Mouse (Mus musculus) heart, embryonic 15.5 days (tissue): Measurements from ENCODE around the gene Dcun1d4. TPM values are rescaled to one million over a fixed set of nuclear protein-coding genes. Genes with fewer than 3 reads are reported as not detected.
A peak's percentile ranks its signal among the peaks of the same experiment; 100 is the strongest.

ENCODE experiments used
- ATAC-seq: fragments of 200-750 bp; cut with Nextera tagmentation; replicated peaks from 2 replicates; pipeline ENCODE4 v1.8.0; 2017; ENCODE audit warnings: low read depth, moderate TSS enrichment; ENCODE audit not compliant: insufficient number of reproducible peaks, insufficient read depth, low FRiP score
- H3K27ac ChIP-seq: fragments of 300-500 bp; sonication (generic); 2 replicates; pipeline ENCODE4 v1.5.1; 2015; ENCODE audit warnings: mild to moderate bottlenecking, inconsistent platforms
- H3K27me3 ChIP-seq: fragments of 300-500 bp; sonication (generic); 2 replicates; pipeline ENCODE4 v1.6.1; 2015; ENCODE audit warnings: inconsistent platforms
- H3K36me3 ChIP-seq: fragments of 300-500 bp; sonication (generic); 2 replicates; pipeline ENCODE4 v1.6.1; 2015; ENCODE audit warnings: mild to moderate bottlenecking, inconsistent platforms
- H3K4me1 ChIP-seq: fragments of 300-500 bp; sonication (generic); replicated peaks from 2 replicates; pipeline ENCODE4 v1.6.1; 2015; ENCODE audit warnings: inconsistent platforms
- H3K4me2 ChIP-seq: fragments of 300-500 bp; sonication (generic); 2 replicates; pipeline ENCODE4 v1.6.1; 2015; ENCODE audit warnings: inconsistent platforms, mild to moderate bottlenecking, moderate library complexity
- H3K4me3 ChIP-seq: fragments of 300-500 bp; sonication (generic); 2 replicates; pipeline ENCODE4 v1.5.1; 2015; ENCODE audit warnings: mild to moderate bottlenecking, inconsistent platforms
- H3K9ac ChIP-seq: fragments of 300-500 bp; sonication (generic); 2 replicates; pipeline ENCODE4 v1.6.1; 2015; ENCODE audit warnings: mild to moderate bottlenecking, inconsistent platforms
- H3K9me3 ChIP-seq: fragments of 300-500 bp; sonication (generic); replicated peaks from 2 replicates; pipeline ENCODE4 v1.6.1; 2016; ENCODE audit warnings: inconsistent platforms
- WGBS: fragments of 180-500 bp; shearing (Covaris S2); methylation state at CpG from one replicate; pipeline ENCODE4 v1.1.7; 2015; ENCODE audit warnings: mixed read lengths; 5-methylcytosine and 5-hydroxymethylcytosine counted together
- polyA plus RNA-seq: library from polyadenylated mRNA; unstranded; fragments of >200 nt; fragmentation: Nextera tagmentation; extraction: Ambion mirVana; gene quantifications from 2 replicates; pipeline ENCODE4 v1.2.1, GENCODE M21; 2015

Gene Dcun1d4
- polyA plus RNA-seq, 1 experiment from 2014 or later = 15.1 TPM

- WGBS = 74% methylated on average over 9 of the region's 9 CpGs
These were observed 21.6 kb downstream of the Dcun1d4 start for GRCm38 (mm10) chr5:73502422-73502821.

GRCm38 (mm10) chr5:73503015-73503757, 22.4 kb downstream of the Dcun1d4 start:
- Histone ChIP-seq H3K4me1 (peaks cover 37% of the 10 kb centered on the region), H3K9ac (no peak overlapping the region), H3K4me3 (no peak overlapping the region), H3K36me3 (no peaks in the 10 kb centered on the region), H3K27ac (peak overlapping the region; percentile 47), H3K9me3 (no peaks in the 10 kb centered on the region), H3K27me3 (no peaks in the 10 kb centered on the region), H3K4me2 (no peak overlapping the region)
- ATAC-seq = 0 out of 2 replicates have a peak, but pooled peaks have one; percentile 60
- 48% methylated on average over 12 of the region's 12 CpGs for WGBS

More at GRCm38 (mm10) chr5:73502422-73502821, 21.6 kb downstream of the Dcun1d4 start:
- Histone ChIP-seq H3K9ac (no peak overlapping the region), H3K27ac (no peak overlapping the region), H3K4me2 (no peak overlapping the region), H3K36me3 (no peaks in the 10 kb centered on the region), H3K4me1 (peaks cover 37% of the 10 kb centered on the region), H3K4me3 (no peak overlapping the region), H3K27me3 (no peaks in the 10 kb centered on the region), H3K9me3 (no peaks in the 10 kb centered on the region)
- no peak for ATAC-seq

- Histone ChIP-seq H3K9me3 (no peaks in the 10 kb centered on the region), H3K27me3 (no peaks in the 10 kb centered on the region), H3K27ac (peak overlapping the region; percentile 29; the same call in 1 of the 2 replicates), H3K4me2 (no peak overlapping the region), H3K4me1 (peaks cover 32% of the 10 kb centered on the region), H3K9ac (no peak overlapping the region), H3K4me3 (no peak overlapping the region), H3K36me3 (no peaks in the 10 kb centered on the region)
- ATAC-seq = no peak
- WGBS = 89% methylated on average over 14 of the region's 14 CpGs
These were observed 30.3 kb downstream of the Dcun1d4 start for GRCm38 (mm10) chr5:73511074-73511473.

- Histone ChIP-seq H3K4me2 (no peak overlapping the region), H3K9ac (no peak overlapping the region), H3K4me1 (peaks cover 28% of the 10 kb centered on the region), H3K9me3 (no peaks in the 10 kb centered on the region), H3K36me3 (no peaks in the 10 kb centered on the region), H3K4me3 (no peak overlapping the region), H3K27ac (no peak overlapping the region), H3K27me3 (no peaks in the 10 kb centered on the region)
- 88% methylated on average over 1 of the region's 1 CpGs for WGBS
- no peak for ATAC-seq
These were observed 31.4 kb downstream of the Dcun1d4 start for GRCm38 (mm10) chr5:73512241-73512640.

- no peaks in the 10 kb centered on the region for H3K36me3 ChIP-seq
These were observed 31.9 kb downstream of the Dcun1d4 start for GRCm38 (mm10) chr5:73512661-73513060.

GRCm38 (mm10) chr5:73514202-73514601, 33.4 kb downstream of the Dcun1d4 start:
- Histone ChIP-seq H3K9ac (no peak overlapping the region), H3K4me2 (no peak overlapping the region), H3K27me3 (no peaks in the 10 kb centered on the region)

More at GRCm38 (mm10) chr5:73512661-73513060, 31.9 kb downstream of the Dcun1d4 start:
- no peak for ATAC-seq
- H3K4me1 ChIP-seq = peaks cover 28% of the 10 kb centered on the region
- H3K4me2 ChIP-seq = no peak overlapping the region
- H3K27me3 ChIP-seq = no peaks in the 10 kb centered on the region
- no peak overlapping the region for H3K9ac ChIP-seq
- no peaks in the 10 kb centered on the region for H3K9me3 ChIP-seq
- no peak overlapping the region for H3K4me3 ChIP-seq
- 88% methylated on average over 9 of the region's 9 CpGs for WGBS
- H3K27ac ChIP-seq = no peak overlapping the region

GRCm38 (mm10) chr5:73517299-73517698, 36.5 kb downstream of the Dcun1d4 start:
- Histone ChIP-seq H3K4me2 (no peak overlapping the region), H3K9ac (no peak overlapping the region), H3K36me3 (no peaks in the 10 kb centered on the region), H3K27me3 (no peaks in the 10 kb centered on the region), H3K9me3 (no peaks in the 10 kb centered on the region), H3K4me1 (no peaks in the 10 kb centered on the region; the same call in 1 of the 2 replicates), H3K27ac (no peak overlapping the region), H3K4me3 (no peak overlapping the region)
- 93% methylated on average over 5 of the region's 5 CpGs for WGBS
- no peak for ATAC-seq

More at GRCm38 (mm10) chr5:73514202-73514601, 33.4 kb downstream of the Dcun1d4 start:
- Histone ChIP-seq H3K9me3 (no peaks in the 10 kb centered on the region), H3K36me3 (no peaks in the 10 kb centered on the region), H3K4me1 (peaks cover 25% of the 10 kb centered on the region), H3K4me3 (no peak overlapping the region), H3K27ac (no peak overlapping the region)
- ATAC-seq = no peak
- WGBS = 92% methylated on average over 2 of the region's 2 CpGs

- no peak overlapping the region for H3K4me2 ChIP-seq
- no peak for ATAC-seq
- no peak overlapping the region for H3K9ac ChIP-seq
- no peak overlapping the region for H3K27ac ChIP-seq
- no peak overlapping the region for H3K4me3 ChIP-seq
- no peaks in the 10 kb centered on the region for H3K36me3 ChIP-seq
- 93% methylated on average over 8 of the region's 8 CpGs for WGBS
- H3K9me3 ChIP-seq = no peaks in the 10 kb centered on the region
- H3K4me1 ChIP-seq = no peaks in the 10 kb centered on the region
- no peaks in the 10 kb centered on the region for H3K27me3 ChIP-seq
These were observed 37.8 kb downstream of the Dcun1d4 start for GRCm38 (mm10) chr5:73518424-73519211.

- no peaks in the 10 kb centered on the region for H3K4me1 ChIP-seq
- 66% methylated on average over 4 of the region's 4 CpGs for WGBS
- H3K4me2 ChIP-seq = no peak overlapping the region
- no peak for ATAC-seq
- H3K27me3 ChIP-seq = no peaks in the 10 kb centered on the region
- no peak overlapping the region for H3K4me3 ChIP-seq
- H3K9me3 ChIP-seq = no peaks in the 10 kb centered on the region
- H3K9ac ChIP-seq = no peak overlapping the region
- no peaks in the 10 kb centered on the region for H3K36me3 ChIP-seq
- H3K27ac ChIP-seq = no peak overlapping the region
These were observed 40.0 kb downstream of the Dcun1d4 start for GRCm38 (mm10) chr5:73520787-73521186.

- Histone ChIP-seq H3K4me3 (no peak overlapping the region), H3K27ac (no peak overlapping the region), H3K27me3 (no peaks in the 10 kb centered on the region), H3K9ac (no peak overlapping the region), H3K4me2 (no peak overlapping the region), H3K36me3 (peaks cover 9% of the 10 kb centered on the region; the same call in 1 of the 2 replicates), H3K9me3 (no peaks in the 10 kb centered on the region), H3K4me1 (no peaks in the 10 kb centered on the region)
- no peak for ATAC-seq
- 46% methylated on average over 10 of the region's 10 CpGs for WGBS
These were observed 42.4 kb downstream of the Dcun1d4 start for GRCm38 (mm10) chr5:73523227-73523626.

DNA sequence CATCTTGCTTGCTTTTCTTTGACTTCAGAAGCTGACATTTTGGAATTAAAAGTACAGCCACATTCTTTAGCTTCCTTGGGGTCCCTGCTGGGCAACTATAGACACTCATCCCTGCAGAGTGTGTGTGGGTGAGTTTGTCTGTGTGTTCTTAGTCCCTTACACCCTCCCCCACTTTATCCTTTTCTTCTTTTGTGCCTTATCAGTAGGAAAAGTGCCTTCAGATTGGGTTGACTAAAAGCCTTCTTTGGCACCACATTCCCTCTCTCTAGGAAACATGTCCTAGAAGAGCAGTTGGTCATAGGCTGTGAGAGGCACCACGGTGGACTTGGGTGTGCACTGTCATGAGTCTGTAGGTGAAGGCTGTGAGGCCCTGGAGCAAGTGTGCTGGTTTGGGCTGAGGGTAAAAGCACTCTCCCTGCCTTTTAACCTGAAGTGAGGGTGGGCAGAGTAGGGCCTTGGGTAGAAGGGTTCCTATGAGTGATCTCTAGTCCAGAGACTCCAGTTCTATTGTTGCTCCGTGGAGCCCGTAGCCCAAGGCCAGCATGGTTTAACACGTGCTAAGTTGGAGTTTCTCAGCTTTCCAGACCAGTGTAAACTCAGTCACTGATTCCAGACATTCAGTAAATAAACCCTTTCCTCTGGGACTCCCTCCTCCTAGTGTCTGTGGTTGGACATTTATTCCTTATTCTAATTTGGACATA, 43.6 kb downstream of the Dcun1d4 start:
- H3K4me2 ChIP-seq = no peak overlapping the region
- H3K27me3 ChIP-seq = no peaks in the 10 kb centered on the region
- H3K4me3 ChIP-seq = no peak overlapping the region
- peaks cover 9% of the 10 kb centered on the region; the same call in 1 of the 2 replicates for H3K36me3 ChIP-seq
- no peak overlapping the region for H3K9ac ChIP-seq
- ATAC-seq = no peak
- no peak overlapping the region for H3K27ac ChIP-seq
- H3K4me1 ChIP-seq = no peaks in the 10 kb centered on the region
- no peaks in the 10 kb centered on the region for H3K9me3 ChIP-seq
- 73% methylated on average over 4 of the region's 4 CpGs for WGBS
